Mouse (Mus musculus) embryonic facial prominence, embryonic 12.5 days (tissue): ENCODE results near the gene Mfap1a. TPM values are rescaled to one million over a fixed set of nuclear protein-coding genes. Genes with fewer than 3 reads are reported as not detected.
A peak's percentile ranks its signal among the peaks of the same experiment; 100 is the strongest.
"Not testable (repeated sequence)": the region's sequence is repeated elsewhere in the genome, so short reads cannot be mapped to it uniquely, and the experiment has no call there.

ENCODE experiments used
- ATAC-seq: fragments of 200-750 bp; cut with Nextera tagmentation; 2 replicates; pipeline ENCODE4 v1.8.0; 2017; ENCODE audit not compliant: insufficient number of reproducible peaks, insufficient read depth, low FRiP score, low TSS enrichment
- H3K27ac ChIP-seq: fragments of 300-500 bp; sonication (generic); 2 replicates; pipeline ENCODE4 v1.5.1; 2016; ENCODE audit warnings: mild to moderate bottlenecking
- H3K27me3 ChIP-seq: fragments of 300-500 bp; sonication (generic); 2 replicates; pipeline ENCODE4 v1.6.1; 2016; ENCODE audit warnings: mild to moderate bottlenecking, moderate library complexity
- H3K36me3 ChIP-seq: fragments of 300-500 bp; sonication (generic); 2 replicates; pipeline ENCODE4 v1.6.1; 2016; ENCODE audit warnings: mild to moderate bottlenecking
- H3K4me1 ChIP-seq: fragments of 300-500 bp; sonication (generic); 2 replicates; pipeline ENCODE4 v1.6.1; 2016
- H3K4me2 ChIP-seq: fragments of 300-500 bp; sonication (generic); replicated peaks from 2 replicates; pipeline ENCODE4 v1.6.1; 2016; ENCODE audit warnings: mild to moderate bottlenecking, moderate library complexity
- H3K4me3 ChIP-seq: fragments of 300-500 bp; sonication (generic); 2 replicates; pipeline ENCODE4 v1.5.1; 2016; ENCODE audit warnings: mild to moderate bottlenecking
- H3K9ac ChIP-seq: fragments of 300-500 bp; sonication (generic); 2 replicates; pipeline ENCODE4 v1.6.1; 2016; ENCODE audit warnings: mild to moderate bottlenecking, moderate library complexity
- H3K9me3 ChIP-seq: fragments of 300-500 bp; sonication (generic); 2 replicates; pipeline ENCODE4 v1.6.1; 2016; ENCODE audit warnings: mild to moderate bottlenecking, moderate library complexity
- WGBS: fragments of 180-500 bp; shearing (Covaris S2); methylation state at CpG from one replicate; pipeline ENCODE4 v1.1.7; 2016; 5-methylcytosine and 5-hydroxymethylcytosine counted together
- polyA plus RNA-seq: library from polyadenylated mRNA; unstranded; fragments of >200 nt; fragmentation: Nextera tagmentation; extraction: Ambion mirVana; gene quantifications from 2 replicates; pipeline ENCODE4 v1.2.1, GENCODE M21; 2016

Gene Mfap1a
- polyA plus RNA-seq, 1 experiment from 2014 or later = 32.5 TPM

GRCm38 (mm10) chr2:121473301-121474179 is 32.9 kb downstream of the Mfap1a start, which contains the start of gene Mfap1b:
Gene Mfap1b (minus strand): TSS chr2:121474067.
- H3K4me3 ChIP-seq = peak within 1 kb of the TSS; percentile 60
- not testable (repeated sequence) for H3K27ac ChIP-seq, H3K27me3 ChIP-seq, H3K36me3 ChIP-seq, H3K9me3 ChIP-seq, H3K4me1 ChIP-seq
- peak; percentile 90 for ATAC-seq
- H3K9ac ChIP-seq = peak within 1 kb of the TSS; percentile 63
- 6% methylated on average over 41 of the region's 41 CpGs for WGBS
- H3K4me2 ChIP-seq = peak within 1 kb of the TSS; percentile 69

DNA sequence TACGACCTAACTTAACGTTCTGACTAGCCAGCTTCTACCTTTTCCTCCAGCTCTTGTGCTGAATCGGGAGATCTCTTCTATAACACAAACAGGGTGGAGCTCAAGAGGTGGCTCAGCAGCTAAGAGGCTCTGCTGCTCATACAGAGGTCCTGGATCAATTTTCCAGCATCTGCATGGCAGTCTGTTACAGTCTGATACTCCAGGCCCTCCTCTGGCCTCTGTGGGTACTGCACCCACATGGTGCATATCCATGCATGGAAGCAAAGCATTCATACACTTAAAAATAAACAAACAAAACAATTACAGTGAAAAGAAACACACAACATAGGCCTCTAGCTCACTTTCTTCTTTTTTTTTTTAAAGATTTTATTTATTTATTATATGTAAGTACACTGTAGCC is 33.7 kb downstream of the Mfap1a start:
- H3K4me3 ChIP-seq = not testable (repeated sequence)

DNA sequence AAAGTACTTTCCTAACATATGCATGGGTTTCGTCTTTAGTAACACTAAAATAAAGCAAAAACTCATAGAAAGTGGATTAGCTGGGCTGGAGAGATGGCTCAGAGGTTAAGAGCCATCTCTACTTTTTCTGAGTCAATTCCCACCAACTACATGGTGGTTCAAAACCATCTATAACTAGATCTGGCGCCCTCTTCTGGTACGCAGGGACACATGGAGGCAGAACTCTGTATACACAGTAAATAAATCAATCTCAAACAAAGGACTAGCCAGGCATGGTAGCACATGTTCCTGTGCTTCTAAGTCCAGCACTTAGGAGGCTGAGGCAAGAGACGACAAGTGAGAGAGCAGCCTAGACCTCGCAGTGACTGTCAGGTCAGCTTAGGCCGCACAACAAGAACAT is 37.5 kb downstream of the Mfap1a start:
- H3K9ac ChIP-seq, H3K4me2 ChIP-seq, H3K27ac ChIP-seq, H3K4me3 ChIP-seq, H3K4me1 ChIP-seq, H3K27me3 ChIP-seq, H3K36me3 ChIP-seq, ATAC-seq, H3K9me3 ChIP-seq: not testable (repeated sequence)
- 97% methylated on average over 3 of the region's 6 CpGs for WGBS

More for the DNA sequence above, 33.7 kb downstream of the Mfap1a start:
- not testable (repeated sequence) for ATAC-seq, H3K4me1 ChIP-seq, H3K9me3 ChIP-seq, H3K27me3 ChIP-seq, H3K9ac ChIP-seq, H3K36me3 ChIP-seq, H3K27ac ChIP-seq
- peak overlapping the region; percentile 69 for H3K4me2 ChIP-seq
- 94% methylated on average over 3 of the region's 3 CpGs for WGBS

DNA sequence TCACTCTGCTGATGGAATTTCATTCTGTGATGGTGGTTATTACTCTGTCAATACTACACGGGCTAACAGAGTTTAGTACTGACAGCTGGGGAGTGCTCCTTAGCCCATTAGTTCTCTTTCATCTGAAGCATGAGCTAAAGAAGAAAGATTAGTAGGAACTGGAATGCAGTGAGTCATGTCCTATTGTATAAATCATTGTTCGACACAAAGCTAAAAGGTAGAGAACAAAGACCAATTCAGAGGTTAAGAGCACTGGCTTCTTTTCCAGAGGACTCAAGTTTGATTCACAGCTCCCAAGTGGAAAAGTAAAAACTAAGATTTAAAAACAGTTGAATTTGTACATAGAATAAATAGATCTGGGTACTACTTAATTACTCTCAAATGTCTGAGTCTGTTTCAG is 46.4 kb downstream of the Mfap1a start:
- H3K4me3 ChIP-seq = no peak overlapping the region
- H3K9ac ChIP-seq = no peak overlapping the region
- H3K27ac ChIP-seq = no peak overlapping the region
- no peak overlapping the region for H3K4me2 ChIP-seq
- WGBS = 78% methylated on average over 2 of the region's 2 CpGs
- ATAC-seq = no peak
- peaks cover 10% of the 10 kb centered on the region; the same call in 1 of the 2 replicates for H3K4me1 ChIP-seq
- H3K9me3 ChIP-seq = no peaks in the 10 kb centered on the region
- H3K36me3 ChIP-seq = peaks cover 14% of the 10 kb centered on the region
- H3K27me3 ChIP-seq = no peaks in the 10 kb centered on the region

DNA sequence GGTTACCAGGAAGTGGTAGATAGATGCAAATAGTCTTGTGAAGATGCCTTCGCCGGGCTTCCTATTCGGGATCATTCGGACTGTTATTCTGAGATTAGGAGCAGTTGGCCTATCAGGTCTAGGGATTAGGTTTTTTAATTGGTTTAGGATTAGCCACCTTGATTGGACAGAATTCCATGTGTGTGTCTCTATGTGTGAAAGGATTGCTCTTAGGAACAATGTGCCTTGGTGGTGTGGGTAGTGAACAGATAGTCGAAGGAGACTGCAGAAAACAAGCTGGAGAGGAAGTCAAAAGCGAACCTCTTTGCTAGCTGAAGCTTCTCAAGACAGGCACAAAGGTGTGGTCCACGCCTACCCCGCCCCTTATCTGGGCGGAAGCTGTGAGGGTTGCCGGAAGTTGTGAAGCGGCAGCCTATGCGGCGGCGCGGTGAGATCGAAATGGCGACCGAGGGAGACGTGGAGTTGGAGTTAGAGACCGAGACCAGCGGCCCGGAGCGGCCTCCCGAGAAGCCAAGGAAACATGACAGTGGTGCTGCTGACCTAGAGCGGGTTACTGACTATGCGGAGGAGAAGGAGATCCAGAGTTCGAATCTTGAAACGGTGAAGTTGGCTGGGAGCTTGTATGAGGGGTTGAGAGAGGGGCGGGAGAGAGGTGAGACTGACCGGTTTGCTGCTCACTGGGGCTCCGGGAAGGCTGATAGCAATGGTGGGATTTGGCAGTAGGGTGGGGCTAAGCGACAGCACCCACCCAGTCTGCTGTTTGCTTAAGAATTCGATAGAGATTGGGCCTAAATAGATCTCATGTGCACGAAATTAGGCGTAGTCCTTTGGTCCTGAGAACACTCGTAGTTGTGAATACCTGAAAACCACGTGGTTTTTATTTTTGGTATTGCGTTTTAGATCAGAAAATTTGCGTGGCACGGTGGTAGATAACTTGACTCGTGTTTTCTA is 49.5 kb downstream of the Mfap1a start, which contains the start of gene Serinc4:
Gene Serinc4, minus strand, starts transcription at position 90 of the 951 bp plus-strand sequence.
- no peaks in the 10 kb centered on the region for H3K9me3 ChIP-seq
- H3K27ac ChIP-seq = peak within 1 kb of the TSS; percentile 74
- H3K4me2 ChIP-seq = peak within 1 kb of the TSS; percentile 51
- peaks cover 15% of the 10 kb centered on the region; the same call in 1 of the 2 replicates for H3K4me1 ChIP-seq
- H3K9ac ChIP-seq = peak within 1 kb of the TSS; percentile 71
- 4% methylated on average over 41 of the region's 41 CpGs for WGBS
- no peaks in the 10 kb centered on the region for H3K27me3 ChIP-seq
- ATAC-seq = peak; percentile 82; the same call in 1 of the 2 replicates
- peak within 1 kb of the TSS; percentile 75 for H3K4me3 ChIP-seq
- peaks cover 36% of the 10 kb centered on the region for H3K36me3 ChIP-seq

GRCm38 (mm10) chr2:121455534-121455933 is 50.9 kb downstream of the Mfap1a start:
- Histone ChIP-seq H3K27me3 (no peaks in the 10 kb centered on the region), H3K9ac (no peak overlapping the region), H3K4me1 (peaks cover 24% of the 10 kb centered on the region), H3K9me3 (no peaks in the 10 kb centered on the region), H3K4me3 (no peak overlapping the region), H3K27ac (no peak overlapping the region), H3K36me3 (peaks cover 38% of the 10 kb centered on the region), H3K4me2 (no peak overlapping the region)
- WGBS = 85% methylated on average over 5 of the region's 5 CpGs
- ATAC-seq = no peak

DNA sequence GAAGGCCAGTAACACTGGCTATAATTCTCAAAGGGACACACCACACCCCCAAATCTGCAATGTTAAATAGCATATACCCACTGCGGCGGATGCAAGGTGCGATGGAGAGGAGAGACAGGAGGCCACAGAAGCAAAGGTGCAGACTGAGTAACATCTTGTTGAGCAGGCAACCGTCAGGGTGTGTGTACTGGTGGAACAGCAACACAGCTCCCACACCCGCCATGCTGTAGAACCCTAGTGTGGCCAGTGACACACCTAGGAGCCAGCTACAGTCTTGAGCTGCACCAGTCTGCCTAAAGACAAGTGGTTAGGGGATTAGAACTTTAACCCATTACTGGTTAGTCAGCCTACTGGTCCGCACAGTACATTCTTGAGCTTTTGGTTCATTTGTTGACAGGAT is 52.5 kb downstream of the Mfap1a start:
- peaks cover 29% of the 10 kb centered on the region for H3K4me1 ChIP-seq
- no peak overlapping the region for H3K4me2 ChIP-seq
- WGBS = 88% methylated on average over 6 of the region's 6 CpGs
- H3K9me3 ChIP-seq = no peaks in the 10 kb centered on the region
- no peak overlapping the region for H3K27ac ChIP-seq
- H3K36me3 ChIP-seq = peaks cover 27% of the 10 kb centered on the region
- ATAC-seq = no peak
- no peak overlapping the region for H3K9ac ChIP-seq
- H3K27me3 ChIP-seq = no peaks in the 10 kb centered on the region
- no peak overlapping the region for H3K4me3 ChIP-seq

DNA sequence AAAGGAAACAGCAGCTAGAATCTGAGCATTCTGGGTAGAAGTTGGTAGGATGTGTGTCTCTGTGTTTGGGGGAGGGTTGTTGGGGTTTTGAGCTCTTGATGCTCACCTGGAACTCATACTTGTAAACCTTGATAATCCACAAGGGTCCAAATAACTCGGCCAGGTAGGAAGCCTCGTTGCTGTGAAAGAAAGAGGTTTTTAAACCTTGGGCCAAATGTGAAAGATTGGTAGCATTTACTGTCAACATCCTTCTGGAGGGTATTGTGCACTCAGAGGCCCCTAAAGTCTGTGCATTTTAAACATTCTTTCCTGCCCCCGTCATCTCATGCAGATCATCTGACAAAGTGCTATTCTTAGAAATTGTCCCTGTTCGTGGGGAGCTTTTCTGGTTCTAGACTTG is 53.5 kb downstream of the Mfap1a start, which contains the start of gene Hypk:
Gene Hypk, plus strand, starts transcription at position 301 of the 400 bp plus-strand sequence.
- no peaks in the 10 kb centered on the region for H3K9me3 ChIP-seq
- no peak within 1 kb of the TSS for H3K4me2 ChIP-seq
- H3K36me3 ChIP-seq = peaks cover 24% of the 10 kb centered on the region
- H3K27me3 ChIP-seq = no peaks in the 10 kb centered on the region
- ATAC-seq = no peak
- H3K9ac ChIP-seq = no peak within 1 kb of the TSS
- H3K4me3 ChIP-seq = no peak within 1 kb of the TSS
- peaks cover 29% of the 10 kb centered on the region for H3K4me1 ChIP-seq
- WGBS = 79% methylated on average over 4 of the region's 4 CpGs
- H3K27ac ChIP-seq = no peak within 1 kb of the TSS

DNA sequence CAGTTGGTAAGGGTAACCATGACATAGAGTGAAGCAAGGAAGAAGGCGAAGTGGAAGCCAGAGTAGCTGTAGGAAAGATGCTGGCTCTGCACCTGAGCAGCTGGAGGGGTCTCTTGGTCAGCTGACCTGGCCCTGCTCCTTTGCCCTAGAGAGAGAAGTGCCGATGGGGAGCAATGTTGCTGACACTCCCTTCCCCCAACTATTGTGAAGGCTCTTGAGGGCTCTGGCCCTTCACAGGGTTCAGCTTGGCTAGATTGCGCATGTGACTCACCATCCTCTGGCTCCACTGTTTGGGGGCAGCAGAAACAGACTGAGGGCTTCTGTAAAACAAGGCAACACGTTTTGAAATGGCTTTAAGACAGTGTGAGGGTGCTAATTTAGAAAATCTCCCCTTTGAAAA is 54.1 kb downstream of the Mfap1a start:
- no peak overlapping the region for H3K4me3 ChIP-seq
- peaks cover 28% of the 10 kb centered on the region for H3K4me1 ChIP-seq
- H3K9me3 ChIP-seq = no peaks in the 10 kb centered on the region
- H3K27ac ChIP-seq = no peak overlapping the region
- H3K27me3 ChIP-seq = no peaks in the 10 kb centered on the region
- H3K9ac ChIP-seq = no peak overlapping the region
- no peak for ATAC-seq
- H3K36me3 ChIP-seq = peaks cover 24% of the 10 kb centered on the region
- WGBS = 88% methylated on average over 4 of the region's 4 CpGs
- no peak overlapping the region for H3K4me2 ChIP-seq

DNA sequence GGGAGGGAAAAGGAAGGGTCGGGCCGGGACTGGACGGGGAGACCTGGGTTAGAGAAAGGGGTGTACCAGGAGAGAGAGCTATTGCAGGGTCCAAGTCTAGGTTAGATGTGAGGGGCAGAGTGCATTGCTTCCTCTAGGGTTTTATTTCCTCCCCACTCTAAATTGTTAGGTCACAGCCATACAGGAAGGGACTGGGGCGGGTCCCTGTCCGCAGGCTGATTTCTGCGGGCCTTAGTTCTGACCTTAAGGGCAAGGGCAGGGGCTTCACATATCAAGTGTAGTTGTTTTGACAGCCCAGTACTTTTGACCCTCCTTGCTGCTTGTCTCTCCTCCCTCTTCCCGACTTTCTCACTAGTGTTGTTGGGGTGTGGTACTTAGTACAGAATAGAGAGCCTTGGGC is 56.4 kb downstream of the Mfap1a start:
- Histone ChIP-seq H3K4me3 (peak overlapping the region; percentile 99), H3K4me1 (peaks cover 22% of the 10 kb centered on the region), H3K9ac (peak overlapping the region; percentile 97), H3K9me3 (no peaks in the 10 kb centered on the region), H3K36me3 (peaks cover 24% of the 10 kb centered on the region), H3K27ac (peak overlapping the region; percentile 97), H3K4me2 (peak overlapping the region; percentile 96), H3K27me3 (no peaks in the 10 kb centered on the region)
- WGBS = 3% methylated on average over 7 of the region's 7 CpGs
- 0 out of 2 replicates have a peak, but pooled peaks have one; percentile 4 for ATAC-seq

- no peaks in the 10 kb centered on the region for H3K9me3 ChIP-seq
- ATAC-seq = peak; percentile 72
- H3K36me3 ChIP-seq = peaks cover 24% of the 10 kb centered on the region
- H3K27ac ChIP-seq = peak overlapping the region; percentile 97
- peak overlapping the region; percentile 97 for H3K9ac ChIP-seq
- H3K27me3 ChIP-seq = no peaks in the 10 kb centered on the region
- H3K4me1 ChIP-seq = peaks cover 22% of the 10 kb centered on the region
- under 1% methylated on average over 54 of the region's 54 CpGs for WGBS
- H3K4me2 ChIP-seq = peak overlapping the region; percentile 96
- H3K4me3 ChIP-seq = peak overlapping the region; percentile 99
Observed at GRCm38 (mm10) chr2:121449545-121450011, 56.9 kb downstream of the Mfap1a start.
